Mouse (Mus musculus) lung, postnatal 14 days (tissue): ENCODE measurements around the gene Zfp53.
"Not testable (repeated sequence)": the region's sequence is repeated elsewhere in the genome, so short reads cannot be mapped to it uniquely, and the experiment has no call there.

Experiments
- DNase-seq: peaks from one replicate; pipeline ENCODE4 v3.0.0; 2021

Gene Zfp53

DNA sequence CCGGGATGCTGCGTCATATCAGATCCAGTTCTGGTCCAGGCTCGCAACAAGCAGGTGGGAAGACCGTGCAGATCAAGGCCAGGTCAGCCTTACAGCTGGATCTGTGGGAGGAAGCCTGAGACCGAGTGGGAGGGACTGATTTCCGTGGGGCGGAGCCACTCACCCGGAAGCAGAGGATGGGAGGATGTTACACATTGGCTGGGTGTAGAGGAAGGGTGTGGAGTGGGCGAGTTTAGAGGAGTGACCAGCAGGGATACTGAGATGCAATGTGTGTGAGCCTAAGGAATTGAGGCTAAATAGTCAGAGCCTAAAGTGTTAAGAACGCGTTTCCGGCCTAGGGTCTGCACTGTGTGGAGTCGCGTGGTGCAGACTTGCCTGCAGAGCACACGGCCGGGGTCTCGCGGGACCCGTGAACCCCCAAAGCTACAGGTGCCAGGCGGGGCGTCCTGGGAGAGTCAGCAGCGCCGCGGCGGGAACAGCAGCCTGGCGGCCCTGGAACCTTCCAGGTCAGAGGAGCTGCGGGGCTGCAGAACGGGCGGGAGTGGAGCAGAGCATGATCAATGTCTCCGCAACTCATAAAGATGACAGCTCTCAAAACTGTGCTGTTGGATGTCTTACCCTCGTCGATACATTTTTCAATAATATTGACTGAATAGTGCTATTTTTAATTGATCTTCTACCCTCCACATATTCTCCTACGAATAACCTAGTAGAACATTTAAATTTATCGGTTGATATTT lies at the start of gene Zfp53:
Zfp53 (plus strand) TSS at position 239 of the 740 bp plus-strand sequence.
- DNase-seq, result peak; percentile 86

DNA sequence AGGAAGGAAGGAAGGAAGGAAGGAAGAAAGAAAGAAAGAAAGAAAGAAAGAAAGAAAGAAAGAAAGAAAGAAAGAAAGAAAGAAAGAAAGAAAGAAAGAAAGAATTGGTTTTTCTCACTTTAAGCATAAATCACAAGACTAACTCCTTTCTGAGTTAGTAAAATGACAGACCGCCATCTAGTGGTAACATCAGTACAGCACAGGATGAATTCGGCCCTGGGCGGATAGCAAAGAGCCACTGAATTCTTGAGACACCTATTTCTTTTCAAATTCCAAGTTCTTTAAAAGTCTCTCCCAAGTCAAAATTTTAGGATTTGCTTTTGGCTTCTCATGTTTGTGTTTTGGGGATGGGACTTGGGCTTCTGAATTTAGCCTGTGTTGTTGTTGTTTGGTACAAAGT lies 39.1 kb upstream of the Zfp53 start:
- DNase-seq, result peak; percentile 75

DNA sequence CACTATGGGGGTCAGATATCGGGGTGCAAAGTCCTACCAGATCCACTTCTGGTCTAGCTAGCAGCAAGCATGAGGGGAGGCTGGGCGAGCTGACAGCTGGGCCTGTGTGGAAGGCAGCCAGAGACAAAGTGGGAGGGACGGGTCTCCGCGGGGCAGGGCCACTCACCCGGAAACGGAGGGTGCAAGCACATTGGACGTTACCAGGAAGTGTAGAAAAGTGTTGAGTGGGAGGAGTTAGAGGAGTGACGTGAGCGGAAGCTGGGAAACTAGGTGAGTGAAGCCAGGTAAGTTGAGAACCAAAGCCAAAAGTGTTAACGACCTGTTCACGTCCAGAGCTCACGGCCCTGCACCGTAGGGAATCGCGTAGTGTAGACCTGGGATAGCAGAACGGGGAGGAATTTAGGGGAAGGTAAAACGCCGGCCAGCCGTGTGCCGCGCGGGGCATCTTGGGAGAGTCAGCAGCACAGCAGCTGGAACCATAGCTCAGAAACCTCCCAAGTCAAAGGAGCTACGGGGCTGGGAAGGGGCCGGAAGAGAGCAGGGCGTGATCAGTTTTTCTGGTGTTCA lies 38.6 kb upstream of the Zfp53 start, which contains the start of gene Zfp51:
Zfp51 (plus strand) TSS at position 237 of the 567 bp plus-strand sequence.
- DNase-seq, result peak; percentile 94

DNA sequence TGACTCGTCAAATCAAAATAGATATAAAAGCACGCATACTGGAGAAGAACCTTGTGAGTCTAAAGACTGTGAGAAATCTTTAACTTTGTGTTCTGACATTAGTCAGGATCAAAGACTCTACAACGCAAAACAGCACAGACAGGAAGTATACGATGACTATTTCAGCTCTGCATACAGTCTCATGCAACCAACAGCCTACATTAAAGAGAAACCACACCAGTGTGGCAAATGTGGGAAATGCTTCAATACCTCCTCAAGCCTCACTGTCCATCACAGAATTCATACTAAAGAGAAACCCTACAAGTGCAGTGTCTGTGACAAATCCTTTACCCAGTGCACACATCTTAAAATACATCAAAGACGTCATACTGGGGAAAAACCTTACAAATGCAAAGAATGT lies 25.2 kb upstream of the Zfp53 start:
- DNase-seq, result no peak

DNA sequence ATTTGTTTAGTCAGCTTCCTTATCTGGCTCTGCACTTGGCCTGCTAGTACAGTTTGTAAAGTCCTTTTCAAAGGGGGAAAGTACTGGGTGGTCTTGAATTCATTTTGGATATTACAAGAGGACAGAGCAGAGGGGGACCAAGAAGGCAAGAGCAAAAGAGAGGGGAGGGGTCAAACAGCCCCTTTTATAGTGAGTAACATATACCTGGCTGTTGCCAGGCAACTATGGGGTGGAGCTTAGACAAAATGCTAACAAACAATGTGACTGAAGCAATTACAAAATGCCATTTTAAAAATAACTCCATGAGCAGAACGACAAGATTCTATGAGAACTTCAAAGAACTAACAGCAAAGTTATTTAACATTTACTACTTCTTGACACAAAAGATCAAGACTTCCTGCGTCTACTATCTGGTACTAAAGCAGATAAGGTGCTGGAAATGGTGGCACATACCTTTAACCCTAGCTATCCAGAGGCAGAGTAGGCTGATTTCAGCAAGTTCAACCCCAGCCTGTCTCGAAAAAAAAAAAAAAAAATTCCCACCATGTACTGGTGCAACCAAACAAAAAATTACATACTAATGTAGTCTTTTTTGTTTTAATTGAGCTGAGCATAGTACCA lies 16.7 kb upstream of the Zfp53 start:
- DNase-seq, result no peak

DNA sequence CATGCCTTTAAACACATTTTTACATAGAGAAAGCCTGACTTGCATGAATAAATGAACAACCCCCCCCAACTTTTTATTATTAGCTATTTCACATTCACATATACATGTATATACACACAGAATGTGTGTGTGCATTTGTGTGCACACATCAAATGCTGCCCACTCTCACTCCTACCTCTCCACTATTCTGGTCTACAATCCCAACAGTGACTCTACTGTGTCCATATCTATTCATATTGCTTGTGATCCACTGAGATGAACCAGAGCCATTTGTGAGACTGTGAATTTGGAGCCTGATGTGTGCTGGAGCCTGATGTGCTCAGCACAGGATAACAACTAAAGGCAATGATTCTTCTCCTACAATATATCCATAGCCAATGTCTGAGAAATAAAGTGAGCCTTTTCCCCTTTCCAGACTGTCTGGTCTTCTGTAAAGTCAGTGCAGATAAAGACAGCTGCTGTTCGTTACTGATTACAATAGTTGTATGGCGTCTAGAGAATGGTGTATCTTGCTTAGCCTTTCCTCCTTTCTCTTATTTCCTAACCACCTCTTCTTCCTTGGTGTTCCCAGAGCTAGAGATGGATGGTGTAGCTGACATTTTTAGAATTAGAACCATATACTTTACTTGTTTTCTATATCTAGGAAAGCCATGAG lies 16.0 kb upstream of the Zfp53 start:
- no peak for DNase-seq

DNA sequence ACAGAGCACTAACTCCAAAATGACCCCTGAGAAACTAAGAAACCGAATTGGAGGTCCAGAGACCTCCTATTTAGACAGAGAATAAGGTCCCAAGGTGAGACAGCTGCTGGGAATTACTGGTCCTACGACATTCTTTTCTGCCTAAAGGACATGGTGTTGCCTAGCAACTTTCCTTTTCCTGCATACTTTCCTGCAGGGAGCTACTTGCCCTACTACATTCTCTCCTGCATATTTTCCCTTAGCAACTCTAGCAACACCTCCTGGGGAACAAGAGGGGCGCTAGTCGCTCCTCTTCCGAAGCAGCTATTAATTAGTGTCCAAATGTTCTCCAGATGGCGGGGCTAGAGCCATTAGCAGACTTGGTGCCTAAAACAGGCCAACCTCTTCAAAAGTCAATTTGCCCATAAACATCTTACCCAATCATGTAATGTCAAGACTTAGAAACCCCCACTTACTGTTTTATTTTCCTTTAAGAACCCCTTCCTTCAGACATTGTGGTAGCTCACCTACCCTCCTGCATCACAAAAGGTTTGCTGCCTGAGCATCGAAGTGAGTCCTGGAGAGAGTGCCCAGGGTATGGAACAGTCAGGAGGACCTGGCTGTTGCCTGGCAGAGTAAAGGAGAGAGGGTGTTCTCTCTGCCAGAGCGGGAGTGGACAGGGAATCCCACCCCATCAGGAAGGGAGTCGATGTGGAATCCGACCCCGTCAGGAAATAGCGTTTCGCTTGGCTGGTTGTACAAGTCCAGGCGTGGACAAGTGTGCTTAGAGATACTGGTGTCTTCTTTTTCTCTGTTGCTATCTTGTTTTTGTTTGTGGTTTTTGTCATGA lies 15.2 kb upstream of the Zfp53 start:
- DNase-seq, result peak; percentile 29

DNA sequence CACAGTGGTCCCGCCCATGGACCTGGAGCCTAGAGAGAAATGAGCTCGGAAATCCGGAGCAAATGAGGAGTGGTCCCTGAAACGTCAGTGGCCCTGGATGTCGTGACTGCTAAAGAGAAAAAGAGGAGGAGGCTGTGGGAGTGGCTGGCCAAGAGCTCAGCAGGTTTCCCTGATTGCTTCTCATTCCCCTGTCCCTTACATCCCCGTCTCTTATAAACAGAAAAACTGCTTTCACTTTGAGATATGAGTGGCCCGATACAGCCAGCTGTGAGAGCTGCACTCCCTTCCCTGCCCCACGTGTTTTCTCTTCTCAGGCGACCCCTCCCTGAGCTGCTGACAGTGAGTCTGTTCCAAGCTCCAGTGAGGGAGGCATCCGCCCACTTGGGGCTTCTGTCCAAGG lies 14.1 kb upstream of the Zfp53 start:
- not testable (repeated sequence) for DNase-seq

DNA sequence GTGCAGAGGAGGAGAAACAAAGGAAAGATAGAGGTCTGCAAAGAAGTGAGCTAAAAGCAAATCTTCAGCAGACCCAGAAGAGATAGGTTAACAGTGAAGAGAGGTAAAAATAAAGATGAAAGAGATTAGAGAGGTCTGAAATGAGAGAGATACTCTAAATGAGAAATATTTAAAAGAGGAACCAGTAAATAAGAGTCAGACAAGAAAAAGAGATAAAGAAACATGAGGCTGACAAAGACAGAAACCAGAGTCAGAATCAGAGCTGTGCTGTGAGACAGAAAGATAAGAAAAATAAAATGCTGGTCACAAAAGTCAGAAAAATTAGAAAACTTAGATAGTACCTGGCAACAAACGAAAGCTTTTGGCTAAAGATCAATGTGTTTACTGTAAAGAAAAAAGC lies 13.5 kb upstream of the Zfp53 start:
- not testable (repeated sequence) for DNase-seq

DNA sequence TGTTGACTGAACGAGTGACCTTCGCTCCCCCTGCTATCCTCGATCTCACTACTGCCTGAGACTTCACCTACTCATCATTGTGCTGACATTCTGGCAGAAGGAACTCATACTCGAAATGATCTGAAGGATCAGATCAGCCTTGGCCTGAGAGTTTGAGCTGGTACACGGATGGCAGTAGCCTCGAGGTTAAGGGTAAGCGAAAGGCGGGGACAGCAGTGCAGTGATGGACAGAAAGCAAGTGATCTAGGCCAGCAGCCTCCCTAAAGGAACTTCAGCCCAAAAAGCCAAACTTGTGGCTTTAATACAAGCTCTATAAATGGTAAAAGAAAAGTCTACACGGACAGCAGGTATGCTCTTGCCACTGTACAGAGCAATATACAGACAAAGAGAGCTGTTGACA lies 12.4 kb upstream of the Zfp53 start:
- not testable (repeated sequence) for DNase-seq

DNA sequence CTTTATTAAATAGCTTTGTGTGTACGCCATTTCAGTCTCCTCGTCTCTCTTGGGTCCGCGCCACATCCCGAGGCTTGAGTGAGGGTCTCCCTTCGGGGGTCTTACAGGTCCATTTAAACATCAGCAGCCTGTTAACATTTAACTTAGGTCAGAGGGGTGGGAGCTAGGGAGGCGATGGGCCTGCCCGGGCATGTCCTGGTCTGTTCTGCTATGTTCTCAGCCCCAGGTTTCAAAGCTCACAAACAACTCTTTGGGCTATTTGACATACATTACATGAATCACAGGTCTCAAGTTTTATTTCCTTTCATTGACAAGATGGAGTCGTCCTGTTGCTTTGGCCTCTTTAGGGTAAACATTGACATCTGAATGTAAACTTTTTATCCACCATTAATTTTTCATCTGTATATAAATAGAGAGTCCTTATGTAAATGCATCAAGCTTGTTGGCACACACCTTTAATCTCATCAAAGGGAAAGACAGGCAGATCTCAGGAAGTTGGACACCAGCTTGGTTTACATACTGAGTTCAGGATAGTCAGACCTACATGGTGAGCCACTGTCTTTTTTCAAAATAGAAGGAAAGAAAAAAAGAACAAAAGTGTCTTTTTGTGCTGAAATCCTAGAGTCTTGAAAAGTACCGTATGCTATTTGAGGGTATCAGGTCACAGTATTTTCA lies 10.6 kb upstream of the Zfp53 start:
- not testable (repeated sequence) for DNase-seq

DNA sequence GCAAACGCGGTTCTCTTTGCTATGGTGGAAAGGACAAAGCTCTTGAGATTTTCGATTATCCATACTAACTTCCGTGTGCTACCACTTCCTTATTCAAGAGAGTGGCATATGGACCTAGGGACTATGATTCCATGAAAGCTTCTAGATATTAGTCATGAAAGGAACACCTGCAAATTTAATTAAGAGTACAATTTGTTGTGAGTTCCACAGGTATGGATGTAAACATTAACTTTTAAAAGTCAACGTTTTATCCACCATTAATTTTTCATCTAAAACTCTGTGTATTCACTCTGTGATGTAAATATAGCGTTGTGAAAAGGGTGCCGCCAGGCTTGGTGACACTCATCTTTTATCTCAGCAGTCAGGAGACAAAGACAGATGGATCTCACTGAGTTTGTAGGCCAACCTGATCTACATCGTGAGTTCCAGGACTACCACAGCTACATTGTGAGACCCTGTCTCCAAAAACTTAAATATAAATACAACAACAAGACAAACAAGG lies 753 bp downstream of the Zfp53 start:
- no peak for DNase-seq

DNA sequence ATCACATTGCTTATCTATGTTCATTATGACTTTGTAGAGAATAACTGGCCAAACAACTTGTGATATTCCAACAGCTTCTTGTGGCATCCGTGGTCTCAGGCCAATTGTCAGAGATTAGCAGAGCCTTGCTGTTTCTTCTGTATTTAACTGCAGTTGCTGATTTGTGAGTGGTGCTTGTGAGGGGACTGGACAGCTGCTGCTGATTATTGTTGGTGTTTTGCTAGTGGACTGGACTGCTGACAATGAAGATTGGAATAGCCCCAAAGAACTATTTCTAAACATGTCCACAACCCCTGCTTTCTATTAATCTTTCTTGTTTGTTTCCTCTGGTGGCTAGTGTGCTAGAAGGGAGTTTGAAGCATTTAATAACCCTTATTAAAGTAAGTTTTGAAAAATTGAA lies 12.6 kb downstream of the Zfp53 start:
- DNase-seq, result no peak

DNA sequence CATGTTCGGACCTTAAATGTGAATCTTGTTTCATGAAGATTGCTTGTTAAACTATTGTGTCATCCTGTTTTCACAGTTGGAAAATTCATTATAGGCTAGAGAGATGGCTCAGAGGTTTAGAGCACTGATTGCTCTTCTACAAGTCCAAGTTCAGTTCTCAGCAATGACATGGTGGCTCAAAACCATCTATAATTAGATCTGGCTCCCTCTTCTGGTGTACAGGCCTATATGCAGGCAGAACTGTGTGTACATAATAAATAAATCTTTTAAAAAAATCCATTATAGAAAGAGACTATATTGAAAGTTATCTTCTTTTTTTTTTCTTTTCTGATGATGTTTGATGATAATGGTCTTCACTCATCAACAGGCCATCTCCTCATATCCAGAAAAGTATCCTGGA lies 15.7 kb downstream of the Zfp53 start:
- DNase-seq, result no peak

DNA sequence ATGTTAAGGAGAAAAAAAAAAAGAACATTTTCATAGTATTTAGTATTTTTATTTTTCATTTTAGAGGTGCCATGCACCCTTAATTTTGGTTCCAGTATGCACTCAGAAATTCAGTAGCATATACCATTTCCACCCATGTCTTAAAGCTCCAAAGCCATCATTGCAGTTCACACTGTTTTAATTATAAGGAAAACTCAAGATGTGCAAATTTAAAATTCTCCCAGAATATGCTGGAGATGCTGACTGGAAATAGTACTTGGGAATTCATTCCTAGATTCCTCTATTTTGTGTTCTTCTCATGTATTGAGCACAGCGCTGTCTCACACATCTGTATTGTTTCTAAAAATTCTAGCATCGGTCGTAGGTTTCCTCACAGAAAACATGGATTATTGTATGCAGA lies 17.5 kb downstream of the Zfp53 start:
- no peak for DNase-seq

DNA sequence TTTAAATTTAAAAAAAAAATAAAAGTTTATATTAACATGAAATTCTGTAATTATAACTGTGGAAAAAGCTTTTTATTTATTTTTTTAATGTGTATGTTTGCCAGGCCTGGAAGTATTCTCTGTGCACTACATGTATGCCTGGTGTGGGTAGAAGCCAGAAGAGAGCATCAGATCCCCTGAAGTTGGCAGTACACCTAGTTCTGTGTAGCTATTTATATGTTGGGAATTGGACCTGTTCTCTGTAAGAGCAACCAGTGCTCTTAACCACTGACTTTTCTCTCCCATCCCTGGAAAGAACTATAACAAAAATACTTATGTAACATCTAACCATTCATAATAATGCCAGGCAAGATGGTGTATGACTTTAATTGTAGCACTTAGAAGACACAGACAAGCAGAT lies 21.0 kb downstream of the Zfp53 start:
- no peak for DNase-seq

DNA sequence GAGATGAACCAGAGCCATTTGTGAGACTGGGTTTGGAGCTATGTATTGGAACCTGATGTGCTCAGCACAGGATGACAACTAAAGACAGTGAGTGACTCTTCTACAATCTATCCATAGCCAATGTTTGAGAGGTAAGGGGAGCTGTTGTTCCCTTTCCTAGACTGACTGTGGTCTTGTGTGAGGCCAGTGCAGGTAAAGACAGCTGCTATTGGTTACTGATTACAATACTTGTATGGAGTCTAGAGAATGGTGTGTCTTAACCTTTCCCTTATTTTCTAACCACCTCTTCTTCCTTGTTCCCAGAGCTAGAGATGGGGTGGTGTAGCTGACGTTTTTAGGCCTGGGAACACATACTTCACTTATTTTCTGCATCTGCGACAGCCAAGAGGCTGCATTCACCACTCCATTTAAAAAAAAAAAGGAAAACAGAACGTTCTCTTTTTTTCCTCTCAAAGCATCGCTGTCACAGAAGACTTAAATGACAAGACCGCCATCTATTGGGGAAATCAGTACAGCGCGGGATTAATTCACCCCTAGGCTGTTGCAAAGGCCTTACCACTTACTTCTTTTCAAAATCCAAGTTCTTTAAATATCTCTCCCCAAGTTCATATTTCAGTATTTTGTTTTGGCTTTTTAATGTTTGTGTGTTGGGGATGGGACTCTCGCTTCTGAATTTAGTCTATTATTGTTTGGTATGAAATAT lies 26.8 kb downstream of the Zfp53 start:
- peak; percentile 69 for DNase-seq

DNA sequence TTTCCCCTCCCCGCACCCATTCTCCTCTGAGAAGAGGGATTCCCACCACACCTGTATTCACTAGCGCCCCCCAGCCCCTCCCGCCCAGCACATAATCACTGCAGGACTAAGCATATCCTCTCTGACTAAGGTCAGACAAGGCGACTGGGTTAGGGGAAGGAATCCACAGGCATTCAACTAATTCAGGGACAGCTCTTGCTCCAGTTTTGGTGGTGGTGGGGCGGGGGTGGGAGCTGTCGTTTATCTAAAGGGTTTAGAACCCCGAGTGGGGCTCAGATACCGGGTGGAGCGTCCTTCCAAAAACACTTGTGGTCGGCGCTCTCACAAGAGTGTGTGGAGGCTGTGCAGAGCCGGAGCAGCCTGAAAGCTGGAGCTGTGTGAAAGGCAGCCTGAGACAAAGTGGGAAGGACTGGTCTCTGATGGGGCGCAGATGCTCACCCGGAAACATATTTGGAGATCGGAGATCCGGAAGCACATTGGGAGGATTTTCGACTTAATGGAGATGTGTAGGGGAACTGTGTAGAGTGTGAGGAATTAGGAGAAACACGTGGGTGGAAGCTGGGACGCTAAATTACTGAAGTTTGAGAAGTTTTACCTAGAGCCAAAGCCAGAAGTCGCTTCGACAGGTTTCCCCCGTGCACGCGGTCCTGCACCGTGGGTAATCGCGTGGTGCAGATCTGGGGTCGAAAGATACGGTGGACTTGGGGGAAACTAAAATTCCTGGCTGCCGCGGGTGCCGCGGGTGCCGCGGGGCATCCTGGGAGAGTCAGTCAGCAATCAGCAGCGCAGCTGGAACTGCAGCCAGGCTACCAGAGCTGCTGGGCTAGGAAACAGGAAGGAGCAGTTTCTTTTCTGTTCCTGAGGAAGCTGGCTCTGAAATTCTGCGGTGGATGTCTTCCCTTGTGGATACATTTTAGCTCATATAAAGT lies 27.7 kb downstream of the Zfp53 start:
- peak; percentile 74 for DNase-seq

DNA sequence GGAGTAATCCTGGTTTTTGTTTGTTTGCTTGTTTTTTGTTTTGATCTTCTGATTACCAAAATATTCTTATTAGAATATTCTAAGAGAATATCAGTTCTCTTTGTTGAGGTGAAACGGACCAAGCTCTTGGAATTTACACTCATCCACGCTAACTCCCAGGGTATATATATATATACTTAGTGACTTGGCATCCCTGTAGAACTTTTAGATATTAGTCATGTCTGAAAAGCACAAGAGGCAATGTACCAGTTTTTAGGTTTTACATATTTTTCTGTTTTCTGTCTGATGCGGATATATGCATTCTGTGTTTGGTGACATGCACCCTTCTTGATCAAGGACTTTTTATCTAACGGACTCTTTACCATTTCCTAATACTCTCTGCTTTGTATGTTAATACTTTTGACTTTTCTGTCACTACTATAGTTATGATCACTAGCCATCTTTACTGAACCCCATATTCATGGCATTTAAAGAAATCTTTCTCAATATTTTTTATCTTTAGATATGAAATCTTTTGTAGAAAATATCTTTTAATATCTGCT lies 28.4 kb downstream of the Zfp53 start:
- DNase-seq, result no peak

DNA sequence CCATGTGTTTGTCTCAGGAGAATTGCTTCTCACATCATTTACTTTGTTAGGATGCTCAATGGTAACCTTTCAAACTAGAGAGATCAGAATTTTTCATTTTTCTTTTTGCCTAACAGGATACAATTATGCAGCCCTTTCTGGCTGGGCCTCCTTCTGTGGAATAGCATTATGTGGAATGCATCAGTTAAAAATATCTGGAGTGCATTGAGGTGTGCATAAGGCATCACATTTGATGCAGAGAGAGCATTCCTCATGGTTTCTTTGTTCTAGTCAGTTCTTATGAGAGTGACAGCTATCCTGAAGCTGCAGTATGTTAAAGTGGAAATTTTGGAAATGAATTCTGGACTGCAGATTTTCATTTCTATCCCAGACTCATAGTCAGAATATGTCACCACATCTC lies 37.5 kb downstream of the Zfp53 start:
- DNase-seq, result no peak
